Mouse (Mus musculus) thymus, adult 2 months (tissue): ENCODE measurements at regions not wholly inside any gene's neighbourhood (a gene's known extent, or its start where the extent isn't known, plus 50 kb on each side); places are given as distances from the start of the nearest gene placed in this dataset.

ENCODE experiments used
- CTCF ChIP-seq: fragments of 200-500 bp; IDR thresholded peaks from 2 replicates; pipeline ENCODE4 v1.5.1; 2012; ENCODE audit warnings: mild to moderate bottlenecking, control low read depth, low read length, moderate library complexity, borderline replicate concordance; ENCODE audit not compliant: control insufficient read depth, poor library complexity, insufficient read depth; ENCODE audit errors: extremely low read depth
- POLR2A ChIP-seq: fragments of 200-500 bp; IDR thresholded peaks from 2 replicates; pipeline ENCODE4 v1.6.1; 2012; ENCODE audit warnings: mild to moderate bottlenecking, low read length, control low read depth, moderate library complexity; ENCODE audit not compliant: control insufficient read depth, poor library complexity, insufficient read depth; ENCODE audit errors: extremely low read depth

DNA sequence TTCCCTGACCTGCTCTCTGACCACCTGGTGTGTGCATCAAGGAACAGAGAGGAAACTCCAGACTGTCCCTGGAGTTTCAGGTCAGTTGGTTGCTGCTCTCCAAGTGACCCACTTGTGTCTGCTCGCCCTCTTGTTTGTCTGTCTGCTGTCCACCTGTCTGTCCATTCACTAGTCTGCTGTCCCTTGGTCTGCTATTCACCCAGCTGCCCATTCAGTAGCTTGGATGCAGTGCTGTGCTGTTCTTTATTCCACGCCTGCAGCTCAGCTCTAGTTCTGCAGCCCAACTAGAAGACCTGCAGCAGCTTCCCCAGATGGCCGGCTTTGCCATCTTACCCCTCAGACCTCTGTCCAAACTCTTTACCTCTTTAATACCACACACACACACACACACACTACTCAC, 904.2 kb upstream of the Car8 start:
- TF ChIP-seq CTCF (no peak), POLR2A (no peak)
